Mouse (Mus musculus): ENCODE data around the gene Tvp23a.

- no peak for TF ChIP-seq CTCF (IDR thresholded peaks at IDR 0.05; ENCODE audit: low read depth, low read length)
- no peak for TF ChIP-seq POLR2A (IDR thresholded peaks at IDR 0.05; ENCODE audit: borderline replicate concordance, low read depth, low read length)
These were observed 62.6 kb downstream of the Tvp23a start for GRCm38 (mm10) chr16:10384544-10384943.

Measured in bone marrow macrophage, adult 2 months (primary cell).